Mouse (Mus musculus) megakaryocyte, adult 5-6 weeks (primary cell): ENCODE data around the gene Orm2. TPM values are rescaled to one million over a fixed set of nuclear protein-coding genes. Genes with fewer than 3 reads are reported as not detected.

Source experiments
- ATAC-seq: 2 replicates; pipeline ENCODE4 v1.8.0; 2016; ENCODE audit warnings: mild to moderate bottlenecking, inconsistent platforms; ENCODE audit not compliant: poor library complexity, severe bottlenecking
- total RNA-seq, 2 experiments: library from RNA; stranded (forward) in 1 of 2; stranded (reverse) in 1 of 2; fragments of 153-499, 151-499 nt in 1 of 2; fragments of 221-1000, 200-1000 nt in 1 of 2; gene quantifications; 2 replicates each; pipeline versions ENCODE4 v1.2.3 to v1.2.4; 2015 to 2017

Orm2 gene
- total RNA-seq (2015) (not detected in 2 replicates), total RNA-seq (2017) (not detected in 2 replicates)

GRCm38 (mm10) chr4:63362150-63362549 is at the start of gene Orm2:
TSS of gene Orm2 (plus strand) at chr4:63362449.
- ATAC-seq: no peak

GRCm38 (mm10) chr4:63314063-63314462 is 48.2 kb upstream of the Orm2 start:
- no peak for ATAC-seq

- no peak for ATAC-seq
These were observed 46.0 kb upstream of the Orm2 start for GRCm38 (mm10) chr4:63316076-63316746.

- ATAC-seq: peak; percentile 56; the same call in 1 of the 2 replicates
These were observed 42.7 kb upstream of the Orm2 start for GRCm38 (mm10) chr4:63319566-63319965.

- ATAC-seq: no peak
These were observed 38.9 kb upstream of the Orm2 start for GRCm38 (mm10) chr4:63323275-63323815.

- no peak for ATAC-seq
These were observed 28.8 kb upstream of the Orm2 start for GRCm38 (mm10) chr4:63333403-63333802.

- no peak for ATAC-seq
These were observed 23.7 kb upstream of the Orm2 start for GRCm38 (mm10) chr4:63338414-63339076.

- peak; percentile 23 for ATAC-seq
These were observed 19.8 kb upstream of the Orm2 start for GRCm38 (mm10) chr4:63342491-63342890.

GRCm38 (mm10) chr4:63343608-63344007 is 18.6 kb upstream of the Orm2 start:
- ATAC-seq: no peak

GRCm38 (mm10) chr4:63344295-63344694 is 18.0 kb upstream of the Orm2 start, which contains the start of gene Orm1:
TSS of gene Orm1 (plus strand) at chr4:63344560.
- peak; percentile 69 for ATAC-seq

- ATAC-seq: no peak
These were observed 17.0 kb upstream of the Orm2 start for GRCm38 (mm10) chr4:63345261-63345660.

GRCm38 (mm10) chr4:63346659-63347058 is 15.6 kb upstream of the Orm2 start:
- ATAC-seq: no peak

GRCm38 (mm10) chr4:63348524-63348923 is 13.7 kb upstream of the Orm2 start:
- no peak for ATAC-seq

- ATAC-seq: peak; percentile 25; the same call in 1 of the 2 replicates
These were observed 6.2 kb upstream of the Orm2 start, which contains the start of gene Orm3 for GRCm38 (mm10) chr4:63355877-63356665. TSS of gene Orm3 (plus strand) at chr4:63356162.

GRCm38 (mm10) chr4:63356981-63357570 is 5.2 kb upstream of the Orm2 start:
- peak; percentile 8; the same call in 1 of the 2 replicates for ATAC-seq

GRCm38 (mm10) chr4:63359861-63360260 is 2.4 kb upstream of the Orm2 start:
- ATAC-seq: no peak

- peak; percentile 80 for ATAC-seq
These were observed 6.3 kb downstream of the Orm2 start for GRCm38 (mm10) chr4:63368577-63368976.

GRCm38 (mm10) chr4:63370897-63371296 is 8.6 kb downstream of the Orm2 start:
- no peak for ATAC-seq

GRCm38 (mm10) chr4:63371890-63372289 is 9.6 kb downstream of the Orm2 start:
- ATAC-seq: peak; percentile 51

GRCm38 (mm10) chr4:63373404-63373803 is 11.2 kb downstream of the Orm2 start:
- no peak for ATAC-seq

- ATAC-seq: peak; percentile 74
These were observed 12.1 kb downstream of the Orm2 start for GRCm38 (mm10) chr4:63374331-63374730.
